In genomic region chr10:122566601-122567000, GRCm38 (mm10) we compare ENCODE assay signal across 21 mouse cellular contexts.
DNase-seq lines count a peak whose midpoint lies in the region; ATAC-seq and TF ChIP-seq lines count a peak whose summit lies in the region.
"Had no signal": no experiment of that assay in that cellular context is flagged by ENCODE, and none has a peak within 500 bp of the region (broad histone marks: within the 10 kb centered on the region; RNA-seq: fewer than 3 reads in every experiment).

No protein-coding gene starts in this region.

- no peak for ATAC-seq in kidney, postnatal 0 days (replicated peaks; ENCODE audit: low FRiP score, low read depth)
- ATAC-seq in granulocyte monocyte progenitor cell, adult 5-6 weeks (replicated peaks; ENCODE audit: poor library complexity, severe bottlenecking), result no peak
- ATAC-seq in monocyte, adult 5-6 weeks (replicated peaks; ENCODE audit: insufficient number of reproducible peaks, low FRiP score, low TSS enrichment, poor library complexity, severe bottlenecking), result no peak
- ATAC-seq: midbrain, embryonic 16.5 days had no signal

- H3K27me3 ChIP-seq in kidney, postnatal 0 days (ENCODE audit: insufficient read depth, low read length), result no peaks in the 10 kb centered on the region
- H3K27me3 ChIP-seq: forebrain, embryonic 12.5 days; hindbrain, embryonic 15.5 days; limb, embryonic 12.5 days; liver, embryonic 15.5 days; megakaryocyte, embryonic 14.5 days; neural tube, embryonic 13.5 days had no signal

- H3K4me3 ChIP-seq in kidney, postnatal 0 days (replicated peaks; ENCODE audit: low read depth, low read length), result no peak overlapping the region
- H3K4me3 ChIP-seq: forebrain, embryonic 12.5 days; hindbrain, embryonic 15.5 days; limb, embryonic 12.5 days; liver, embryonic 15.5 days; megakaryocyte, embryonic 14.5 days; neural tube, embryonic 13.5 days had no signal

- H3K9me3 ChIP-seq in kidney, postnatal 0 days (replicated peaks; ENCODE audit: low read length), result no peaks in the 10 kb centered on the region
- H3K9me3 ChIP-seq: forebrain, embryonic 12.5 days; hindbrain, embryonic 15.5 days; limb, embryonic 12.5 days; liver, embryonic 15.5 days; megakaryocyte, embryonic 14.5 days; neural tube, embryonic 13.5 days had no signal

- no peaks in the 10 kb centered on the region for H3K4me1 ChIP-seq in kidney, postnatal 0 days (replicated peaks; ENCODE audit: insufficient read depth, low read length)
- H3K4me1 ChIP-seq: megakaryocyte, embryonic 14.5 days had no signal

- peak; percentile 29; the same call in 1 of the 2 replicates for TF ChIP-seq CTCF in kidney, postnatal 0 days (IDR thresholded peaks at IDR 0.05; ENCODE audit: low read depth)

- no peak overlapping the region for H3K9ac ChIP-seq in kidney, postnatal 0 days (ENCODE audit: low read depth, low read length)
- H3K9ac ChIP-seq: forebrain, embryonic 12.5 days; hindbrain, embryonic 15.5 days; limb, embryonic 12.5 days; liver, embryonic 15.5 days; neural tube, embryonic 13.5 days had no signal

- 66% methylated on average over 4 of the region's 4 CpGs for WGBS in kidney, postnatal 0 days

- no peak overlapping the region for H3K4me2 ChIP-seq in kidney, postnatal 0 days (ENCODE audit: low read length)
- H3K4me2 ChIP-seq: forebrain, embryonic 12.5 days; heart, embryonic 11.5 days; hindbrain, embryonic 15.5 days; limb, embryonic 12.5 days; liver, embryonic 15.5 days; neural tube, embryonic 13.5 days had no signal

- no peaks in the 10 kb centered on the region for H3K36me3 ChIP-seq in kidney, postnatal 0 days (ENCODE audit: insufficient read depth, low read length)
- H3K36me3 ChIP-seq: forebrain, embryonic 12.5 days; hindbrain, embryonic 15.5 days; limb, embryonic 12.5 days; liver, embryonic 15.5 days; neural tube, embryonic 13.5 days had no signal

- H3K27ac ChIP-seq in kidney, postnatal 0 days, result no peak overlapping the region
- H3K27ac ChIP-seq: forebrain, embryonic 12.5 days; hindbrain, embryonic 15.5 days; limb, embryonic 12.5 days; liver, embryonic 15.5 days; neural tube, embryonic 13.5 days had no signal

- no peak for DNase-seq in kidney, postnatal 0 days (ENCODE audit: low spot score)
- DNase-seq in kidney, postnatal 25 days, result no peak
- peak; percentile 68 for DNase-seq in CD4-positive, CD25-positive, alpha-beta regulatory T cell, adult 2 months (ENCODE audit: low read depth, low spot score)
- peak; percentile 41 for DNase-seq in T-cell, adult 2 months (ENCODE audit: low spot score)
- DNase-seq in thymus, postnatal 25 days, result peak; percentile 56
- DNase-seq: cerebellum, adult 9-10 months; embryo, embryonic 11 days; gastrocnemius, postnatal 14 days; kidney, adult 9 months; lung, postnatal 10 days; spleen, adult 18-20 months had no signal

Comparison
In these comparisons a context has a peak if more than half of its experiments do, and no peak if none do; other contexts are left out.
1. DNase-seq: peak in CD4-positive, CD25-positive, alpha-beta regulatory T cell, adult 2 months (single experiment), T-cell, adult 2 months (single experiment) and thymus, postnatal 25 days (single experiment); none in kidney, postnatal 0 days (single experiment) and kidney, postnatal 25 days (0 of 2).